Mouse (Mus musculus): ENCODE results near the gene Cntn3.

DNA sequence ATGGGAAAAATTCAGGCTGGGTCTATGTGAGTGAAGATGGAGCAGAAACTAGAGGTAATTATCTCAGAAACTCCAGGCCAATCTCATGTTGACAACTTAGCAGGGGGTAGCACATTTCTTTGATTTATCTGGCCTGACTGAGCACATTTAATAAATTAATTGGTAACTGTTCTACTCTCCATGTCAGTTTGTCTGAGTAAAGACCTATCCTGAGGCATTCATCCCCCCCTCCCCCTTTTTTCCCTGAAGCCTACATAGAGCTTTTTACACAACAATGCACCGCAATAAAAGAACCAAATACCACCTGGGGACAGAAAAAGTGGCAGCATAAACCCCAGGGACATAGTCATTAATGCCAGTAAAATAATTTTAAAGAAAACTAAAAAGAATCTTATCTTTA lies 151.1 kb downstream of the Cntn3 start:
- TF ChIP-seq CTCF (IDR thresholded peaks at IDR 0.05; ENCODE audit: low read depth, low read length) (no peak), POLR2A (IDR thresholded peaks at IDR 0.05; ENCODE audit: borderline replicate concordance, low read depth, low read length) (no peak)
